Mouse (Mus musculus) small intestine, adult 2 months (tissue): Measurements from ENCODE around the gene Ube4b.

Source experiments
- CTCF ChIP-seq: fragments of 200-500 bp; IDR thresholded peaks from 2 replicates; pipeline ENCODE4 v1.5.1; 2012; ENCODE audit warnings: low read depth, mild to moderate bottlenecking, control low read depth, inconsistent platforms, low read length, moderate library complexity, mixed read lengths; ENCODE audit not compliant: insufficient replicate concordance, insufficient read length; ENCODE audit errors: extremely low read depth
- POLR2A ChIP-seq: fragments of 200-500 bp; IDR thresholded peaks from 2 replicates; pipeline ENCODE4 v1.6.1; 2012; ENCODE audit warnings: low read depth, mild to moderate bottlenecking, control low read depth, inconsistent platforms, low read length, moderate library complexity

GRCm38 (mm10) chr4:149360647-149361046 is 65.9 kb downstream of the Ube4b start:
- TF ChIP-seq CTCF (no peak), POLR2A (no peak)
